Mouse (Mus musculus) spleen, postnatal 14 days (tissue): ENCODE measurements at regions not wholly inside any gene's neighbourhood (a gene's known extent, or its start where the extent isn't known, plus 50 kb on each side); places are given as distances from the start of the nearest gene placed in this dataset.
"Not testable (repeated sequence)": the region's sequence is repeated elsewhere in the genome, so short reads cannot be mapped to it uniquely, and the experiment has no call there.

Source experiments
- DNase-seq, 2 experiments: peaks; one replicate each; pipeline ENCODE4 v3.0.0; 2021 to 2022; ENCODE audit warnings: low spot score in 2 of 2

DNA sequence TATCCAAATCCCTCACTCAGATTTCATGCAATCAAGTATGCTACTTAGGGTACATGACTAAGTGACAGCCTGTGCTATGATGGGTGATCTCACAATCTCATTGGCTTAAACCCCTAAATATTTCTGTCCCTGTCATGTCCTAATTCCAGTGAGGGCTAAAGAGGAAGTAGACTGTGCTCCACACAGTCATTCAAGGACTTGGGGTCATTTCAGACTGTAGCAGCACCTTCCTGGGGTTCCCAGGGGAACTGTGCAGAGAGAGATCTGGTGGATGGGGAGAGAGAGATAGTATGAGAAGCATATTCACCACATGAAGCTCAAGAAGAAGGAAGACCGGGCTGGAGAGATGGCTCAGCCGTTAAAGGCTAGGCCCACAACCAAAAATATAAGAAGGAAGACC is 100.7 kb downstream of the H2al2a start:
- no peak for DNase-seq

DNA sequence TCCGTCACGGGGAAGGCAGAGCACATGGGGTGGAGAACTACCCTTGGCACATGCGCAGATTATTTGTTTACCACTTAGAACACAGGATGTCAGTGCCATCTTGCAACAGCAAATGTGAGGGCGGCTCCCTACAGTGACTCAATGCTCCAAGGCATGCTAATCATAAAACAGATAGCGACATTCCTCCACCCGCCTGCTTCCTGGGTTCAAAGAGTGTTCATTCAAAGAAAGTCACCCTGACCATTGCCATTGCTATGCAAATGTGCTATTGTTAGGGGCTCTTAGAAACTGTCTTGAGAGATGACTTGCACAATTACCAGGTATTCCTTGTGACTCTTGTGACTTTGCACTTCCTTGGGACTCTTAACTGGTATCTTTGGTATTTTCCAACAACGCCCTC is 104.1 kb downstream of the H2al2a start:
- not testable (repeated sequence) for DNase-seq

DNA sequence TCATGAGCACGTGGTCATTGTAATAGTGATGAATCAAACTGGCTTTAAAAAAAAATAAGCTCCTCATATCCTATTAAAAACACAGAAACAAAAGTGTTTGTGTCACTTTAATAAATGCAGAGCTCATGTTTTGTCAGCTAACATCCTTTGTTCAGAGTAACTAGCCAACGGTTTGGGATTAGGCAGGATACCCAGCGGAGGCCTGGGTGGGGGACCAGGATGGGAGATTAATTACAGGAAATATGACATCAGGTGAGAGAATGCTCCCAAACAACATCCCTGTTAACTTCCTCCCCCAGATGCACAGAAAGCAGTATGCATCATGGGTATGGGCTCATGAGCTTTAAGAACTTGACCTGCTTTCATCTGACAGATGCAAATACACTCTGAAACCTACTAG is 109.1 kb downstream of the H2al2a start:
- DNase-seq = no peak

DNA sequence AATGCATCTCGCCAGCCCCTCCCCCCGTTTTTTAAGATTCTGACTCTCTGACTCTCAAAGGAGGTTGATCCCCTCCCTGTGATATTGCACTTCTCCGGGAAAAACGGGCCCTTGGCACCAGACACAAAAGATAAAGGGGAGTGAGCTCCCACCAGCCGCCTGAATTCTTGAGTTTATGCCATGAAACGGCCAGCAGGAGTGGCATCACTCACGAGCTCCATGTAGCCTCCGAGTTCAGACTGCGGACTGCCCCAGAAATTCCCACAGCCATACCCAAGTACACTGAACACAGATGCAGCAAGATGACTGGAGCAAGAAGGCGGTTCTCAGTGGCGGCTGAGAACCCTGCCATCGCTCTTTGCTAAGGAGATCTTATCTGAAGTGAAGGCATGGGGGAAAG is 114.4 kb downstream of the H2al2a start:
- no peak for DNase-seq

DNA sequence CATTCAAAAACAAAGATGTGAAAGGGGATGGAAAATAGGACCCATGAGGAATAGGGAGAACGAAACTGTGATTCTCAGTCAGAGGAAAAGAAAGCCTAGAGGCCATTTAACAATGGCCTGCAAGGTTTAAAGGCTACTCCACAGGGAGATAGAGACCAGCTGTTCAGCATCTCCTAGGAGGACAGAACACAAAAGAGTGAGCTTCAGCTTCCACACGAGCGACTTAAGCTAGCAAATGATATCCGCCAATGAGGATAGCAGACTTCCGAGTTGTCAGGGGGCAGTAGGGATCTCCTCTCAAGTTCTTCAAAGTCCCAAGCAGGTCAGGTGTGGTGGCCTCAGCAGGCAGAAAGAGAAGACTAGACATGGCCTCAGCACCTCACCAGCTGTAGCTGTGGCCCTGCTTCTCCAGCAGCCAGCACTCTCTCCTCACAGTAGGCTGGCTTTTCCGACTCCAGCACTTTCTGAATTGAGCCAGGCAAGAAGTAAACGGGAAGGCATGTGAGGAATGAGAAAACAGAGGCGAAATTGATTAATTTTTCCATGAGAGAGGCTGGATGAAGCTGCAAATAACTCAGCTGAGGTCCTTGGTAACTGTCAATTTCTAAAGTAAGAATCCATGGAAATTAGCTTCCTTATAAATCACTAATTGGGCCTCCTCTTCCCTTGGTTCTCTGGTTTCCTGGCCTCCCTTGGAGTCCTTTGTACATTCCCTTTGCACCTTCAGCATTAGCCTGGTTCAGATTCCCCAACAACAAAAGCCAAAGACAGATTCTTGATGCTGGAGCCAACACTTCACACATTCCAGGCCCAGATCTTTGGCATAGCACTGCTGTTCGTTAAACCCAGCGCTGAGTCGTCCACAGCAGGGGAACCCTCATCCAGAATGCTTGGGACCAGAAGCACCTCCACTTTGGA is 115.7 kb downstream of the H2al2a start:
- no peak for DNase-seq

DNA sequence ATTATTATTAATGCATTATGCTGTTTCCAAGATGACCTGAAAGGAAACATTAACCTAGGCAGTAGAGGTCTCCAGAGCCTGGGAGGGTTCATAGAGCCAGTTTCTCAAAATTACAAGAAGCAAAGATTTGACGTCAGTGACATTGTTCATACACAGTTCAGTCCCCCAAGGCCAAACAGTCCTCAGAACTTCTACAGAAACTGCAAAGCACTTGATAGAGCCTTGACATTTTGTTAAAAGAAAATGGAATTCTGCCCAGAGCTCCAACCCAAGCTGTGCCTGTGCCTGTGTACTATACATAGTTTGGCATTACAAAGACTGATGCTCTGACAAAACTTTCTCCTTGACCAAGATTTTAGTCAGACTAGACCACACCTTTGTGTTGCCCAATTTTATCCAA is 118.9 kb downstream of the H2al2a start:
- DNase-seq = no peak

DNA sequence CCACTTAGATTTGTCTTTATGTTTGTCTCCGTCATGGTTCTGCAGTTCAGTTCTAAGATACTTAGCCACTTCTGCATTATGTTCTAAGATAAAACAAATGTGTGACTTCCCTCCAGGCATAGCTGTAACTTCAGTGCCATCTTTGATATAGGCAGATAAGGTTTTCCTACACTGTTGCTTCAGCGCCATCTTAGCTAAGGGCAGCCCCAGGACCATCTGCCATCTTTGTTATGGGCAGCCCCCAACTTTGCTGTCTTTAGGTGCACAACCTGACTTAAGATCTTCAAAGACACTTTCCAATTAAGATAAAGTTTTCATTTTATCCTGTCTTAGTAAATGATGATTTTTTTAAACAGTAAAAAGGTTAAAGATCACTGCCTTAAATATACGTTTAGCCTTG is 119.8 kb downstream of the H2al2a start:
- DNase-seq = no peak

DNA sequence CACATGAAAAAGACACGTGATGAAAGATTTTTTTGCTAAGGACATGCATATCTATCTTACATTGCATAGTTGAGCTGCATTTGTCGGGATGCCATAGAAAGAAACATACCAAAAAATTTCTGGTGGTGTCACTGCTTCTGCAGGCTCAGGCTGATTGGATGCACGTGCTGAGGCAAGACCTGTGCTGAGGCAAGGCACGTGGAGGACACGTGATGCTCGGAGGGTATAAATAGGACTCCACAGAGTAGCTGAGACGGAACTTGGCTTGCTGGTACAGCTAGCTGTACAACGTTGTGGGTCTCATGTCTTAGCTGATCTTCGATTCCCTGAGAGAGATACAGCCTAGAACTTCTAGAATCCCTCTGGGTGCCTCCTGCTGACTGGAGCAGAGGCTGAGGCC is 120.6 kb downstream of the H2al2a start:
- DNase-seq = no peak

DNA sequence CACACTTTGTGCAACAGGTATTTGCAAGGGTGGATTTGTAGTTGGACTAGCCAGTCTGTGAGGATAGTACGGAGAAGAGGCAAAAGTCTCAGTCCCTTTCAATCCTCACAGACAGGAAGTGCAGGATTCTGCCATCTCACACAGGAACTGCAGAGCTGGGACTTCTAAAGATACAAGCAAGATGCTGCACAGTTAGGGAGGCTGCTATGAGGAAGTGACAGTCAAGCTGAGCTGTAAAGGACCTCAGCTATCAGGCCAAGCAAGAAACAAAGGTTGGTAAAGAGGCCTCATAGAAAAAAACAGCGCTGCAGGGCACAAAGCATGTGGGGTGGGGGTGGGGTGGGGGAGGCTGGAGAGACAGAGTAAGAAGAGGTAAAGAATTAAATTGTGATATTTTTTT is 126.2 kb downstream of the H2al2a start:
- no peak for DNase-seq

DNA sequence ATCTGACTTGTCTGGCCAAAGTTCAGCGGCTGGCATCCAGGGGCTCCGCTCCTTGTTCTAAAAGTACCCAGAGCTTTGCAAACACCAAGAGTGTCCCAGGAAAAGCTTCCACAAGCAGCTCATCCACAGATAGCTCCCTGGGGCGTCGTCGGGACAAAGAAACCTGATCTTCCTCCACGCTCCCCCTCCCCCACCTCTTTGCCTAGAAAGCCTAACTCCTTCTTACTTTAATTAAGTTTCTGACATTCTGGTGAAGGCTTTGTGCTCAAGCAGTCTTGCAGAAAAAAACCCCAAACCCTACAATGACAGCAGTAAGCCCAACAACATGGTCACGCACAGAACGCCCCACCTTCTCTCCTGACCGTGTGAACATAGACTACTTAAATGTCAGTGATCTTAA is 128.6 kb downstream of the H2al2a start:
- no peak for DNase-seq

DNA sequence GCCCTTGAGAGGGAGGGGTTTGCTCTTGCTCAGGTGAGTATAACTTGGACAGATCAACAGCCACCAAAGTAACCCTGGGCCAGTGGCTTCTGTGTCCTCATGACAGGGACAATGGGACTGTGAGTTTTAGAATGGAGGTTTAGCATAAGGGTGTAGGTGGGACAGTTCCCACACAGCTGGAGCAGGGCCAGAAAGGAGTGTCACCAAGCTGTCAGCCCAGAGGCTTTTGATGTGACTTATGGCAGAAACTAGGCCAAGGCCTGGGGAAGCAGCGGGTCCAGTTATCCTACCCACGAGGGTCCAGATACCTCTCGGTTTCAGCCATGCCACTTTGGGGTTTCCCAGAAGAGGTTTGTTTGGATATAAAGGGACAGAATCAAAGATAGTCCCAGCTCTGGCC is 129.4 kb downstream of the H2al2a start:
- no peak for DNase-seq

DNA sequence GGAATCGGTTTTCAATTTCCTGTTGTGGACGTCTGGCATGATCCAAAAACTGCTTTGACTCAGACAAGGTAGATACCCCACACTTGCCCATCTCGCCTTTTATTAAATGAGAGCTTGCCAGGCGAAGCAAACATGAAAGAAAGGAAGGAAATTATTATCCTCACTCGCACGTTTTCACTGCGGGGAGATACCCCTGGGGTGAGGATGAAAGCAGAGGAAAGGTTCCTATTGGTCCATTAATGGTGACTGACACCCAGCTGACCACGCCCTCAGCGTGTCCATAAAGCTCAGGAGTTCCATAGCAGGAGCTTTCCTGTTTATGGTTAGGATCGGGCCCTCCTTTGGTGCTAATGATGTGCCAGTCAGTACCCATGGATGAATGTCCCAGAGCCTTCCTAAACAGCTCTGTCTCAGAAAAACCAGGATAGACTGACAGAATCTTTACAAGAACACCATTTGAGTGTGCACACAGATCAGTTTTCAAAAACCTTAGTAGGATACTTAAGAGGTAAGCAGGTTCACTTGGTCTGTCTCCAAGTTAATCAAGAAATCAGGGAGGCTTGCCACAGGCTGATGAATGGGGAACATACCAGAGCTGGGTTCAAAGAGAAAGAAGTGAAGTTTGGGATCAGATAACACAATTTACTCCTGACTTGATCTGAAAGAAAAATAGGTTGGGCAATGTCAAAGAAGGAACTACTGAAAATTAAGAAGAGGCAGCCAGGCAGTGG is 130.7 kb upstream of the Nebl start:
- no peak for DNase-seq

DNA sequence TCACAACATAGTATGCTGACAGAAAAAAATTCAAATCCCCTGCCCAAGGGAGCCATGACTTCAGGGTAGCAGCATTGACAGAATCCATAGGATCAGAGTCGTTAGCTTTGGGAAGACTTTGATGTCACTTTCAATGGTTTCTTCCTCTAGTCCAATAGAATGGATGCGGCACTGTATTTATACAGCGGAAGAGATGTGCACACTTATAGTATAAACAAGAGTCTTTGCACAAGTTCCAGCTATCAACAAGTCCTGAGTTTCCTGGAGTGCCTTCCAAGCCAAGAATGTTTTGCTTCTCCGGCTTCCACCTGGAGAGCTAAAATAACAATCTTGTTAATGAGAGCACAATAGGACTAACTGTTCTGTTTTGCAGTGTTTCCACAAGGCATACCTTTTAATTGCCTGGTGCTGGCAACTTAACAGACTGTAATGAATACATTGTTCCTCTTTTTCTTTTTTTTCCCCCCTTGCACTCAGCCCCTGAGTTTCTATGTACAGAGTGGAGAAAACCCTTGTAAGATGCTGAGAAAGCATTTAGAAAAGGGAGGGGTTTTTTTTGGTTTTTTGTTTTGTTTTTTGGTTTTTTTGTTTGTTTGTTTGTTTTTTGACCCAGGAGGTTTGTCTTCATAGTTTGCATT is 129.8 kb upstream of the Nebl start:
- no peak for DNase-seq

DNA sequence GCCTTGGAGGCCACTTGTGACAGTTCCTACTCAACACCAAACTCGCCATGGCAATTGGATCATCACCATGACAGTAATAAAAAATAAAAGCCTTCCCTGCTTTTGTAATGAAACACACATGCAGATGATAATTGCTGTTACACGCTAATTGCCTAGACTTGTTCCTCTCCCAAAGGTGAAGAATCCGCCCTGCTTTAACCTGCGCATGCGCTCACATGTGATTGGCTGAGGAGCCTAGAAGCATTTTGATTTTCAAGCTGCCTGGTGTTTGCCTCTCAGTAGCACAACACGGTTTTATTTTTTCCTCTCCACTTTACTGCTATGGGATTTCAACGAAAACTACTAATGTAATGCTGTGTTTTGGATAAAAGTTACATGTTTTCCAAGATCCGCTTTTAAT is 128.0 kb upstream of the Nebl start:
- DNase-seq = no peak

DNA sequence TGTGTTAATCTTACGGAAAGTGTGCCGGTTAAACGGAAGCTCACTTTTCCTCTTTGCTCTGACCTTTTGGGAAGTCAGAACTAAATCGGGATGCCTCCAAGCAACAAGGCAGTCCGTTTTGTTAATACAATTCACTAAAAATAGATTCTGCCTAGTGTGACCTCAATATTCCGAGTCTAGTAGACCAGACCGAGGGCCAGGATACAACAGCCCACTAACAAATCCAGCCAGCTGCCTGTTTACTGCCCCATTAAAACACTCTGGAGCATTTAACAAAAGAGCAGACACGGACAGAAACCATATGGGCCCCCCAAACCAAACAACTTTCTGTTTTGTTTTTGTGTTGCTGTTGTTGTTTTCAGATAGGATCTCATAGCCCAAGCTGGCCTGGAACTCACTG is 127.1 kb upstream of the Nebl start:
- DNase-seq = no peak

DNA sequence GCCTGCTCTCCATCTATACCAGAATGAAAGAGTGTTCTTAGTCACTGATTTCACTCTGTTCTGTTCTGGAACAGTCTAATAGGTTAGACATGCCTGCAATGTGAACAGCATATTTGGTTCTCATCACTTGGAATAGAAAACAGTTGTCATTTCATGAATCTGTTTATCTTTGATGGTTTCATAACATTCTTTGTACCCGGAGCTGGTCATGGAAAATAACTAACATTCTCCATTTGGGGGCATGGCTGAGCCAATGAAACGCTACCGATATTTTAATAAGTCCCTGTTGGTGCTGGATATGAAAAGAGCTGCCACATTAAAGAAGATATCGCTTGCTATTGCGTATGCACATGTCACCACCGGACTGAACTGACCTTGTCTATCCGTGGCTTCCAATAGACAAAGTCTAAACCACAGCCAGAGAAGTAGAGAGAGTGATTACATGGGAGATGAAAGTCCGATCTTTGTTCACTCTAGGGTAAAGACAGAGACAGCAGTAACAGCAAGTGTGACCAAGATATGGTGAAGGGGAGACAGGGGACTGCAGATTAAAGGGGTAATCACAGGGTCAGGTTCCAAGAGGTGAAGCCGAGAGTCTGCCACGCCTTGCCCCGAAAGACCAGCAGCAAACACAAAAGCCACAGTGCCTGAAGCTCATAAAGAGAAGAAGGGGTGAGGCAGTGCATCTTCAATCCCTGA is 124.5 kb upstream of the Nebl start:
- DNase-seq = no peak

DNA sequence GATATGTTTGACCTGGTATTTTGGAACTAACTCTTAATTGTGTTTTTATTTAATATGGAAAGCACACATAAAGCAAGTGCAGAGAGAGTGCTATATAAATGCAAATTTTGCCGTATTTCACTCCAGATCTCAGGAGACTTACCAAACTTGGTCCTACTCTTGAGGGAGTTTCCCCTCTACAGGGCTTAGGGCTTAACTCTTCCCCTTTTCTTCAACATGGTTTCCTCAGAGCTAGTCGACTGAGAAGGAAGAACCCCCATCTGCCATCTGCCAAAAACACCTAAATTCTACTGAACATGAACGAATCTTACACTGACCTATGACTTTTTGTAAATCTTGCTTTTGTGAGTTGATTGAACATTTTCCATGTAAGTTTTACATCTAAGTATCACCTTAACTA is 122.8 kb upstream of the Nebl start:
- no peak for DNase-seq

DNA sequence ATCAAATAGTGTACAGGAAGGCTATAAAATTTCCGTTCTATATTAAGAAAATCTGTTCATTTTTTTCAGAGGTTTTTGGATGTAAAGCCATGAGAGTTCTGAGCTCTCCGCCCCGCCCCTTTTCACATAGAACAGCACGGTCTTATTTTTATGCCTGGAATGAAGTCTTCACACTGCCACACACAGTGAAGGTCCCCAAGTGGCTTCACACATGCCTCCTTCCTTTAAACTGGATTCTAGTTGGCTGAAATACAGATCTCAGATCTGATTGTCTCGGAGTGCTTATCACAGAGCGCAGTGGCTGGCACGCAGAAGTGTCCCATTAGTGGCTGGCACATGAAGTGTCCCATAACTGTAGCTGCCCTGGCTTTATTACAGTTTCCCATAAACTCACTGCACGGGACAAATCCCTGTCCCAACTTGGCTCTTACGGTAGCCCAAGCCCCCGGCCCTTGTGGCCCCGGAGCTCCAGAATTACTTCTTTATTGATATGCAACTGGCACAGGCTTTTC is 122.3 kb upstream of the Nebl start:
- no peak for DNase-seq

DNA sequence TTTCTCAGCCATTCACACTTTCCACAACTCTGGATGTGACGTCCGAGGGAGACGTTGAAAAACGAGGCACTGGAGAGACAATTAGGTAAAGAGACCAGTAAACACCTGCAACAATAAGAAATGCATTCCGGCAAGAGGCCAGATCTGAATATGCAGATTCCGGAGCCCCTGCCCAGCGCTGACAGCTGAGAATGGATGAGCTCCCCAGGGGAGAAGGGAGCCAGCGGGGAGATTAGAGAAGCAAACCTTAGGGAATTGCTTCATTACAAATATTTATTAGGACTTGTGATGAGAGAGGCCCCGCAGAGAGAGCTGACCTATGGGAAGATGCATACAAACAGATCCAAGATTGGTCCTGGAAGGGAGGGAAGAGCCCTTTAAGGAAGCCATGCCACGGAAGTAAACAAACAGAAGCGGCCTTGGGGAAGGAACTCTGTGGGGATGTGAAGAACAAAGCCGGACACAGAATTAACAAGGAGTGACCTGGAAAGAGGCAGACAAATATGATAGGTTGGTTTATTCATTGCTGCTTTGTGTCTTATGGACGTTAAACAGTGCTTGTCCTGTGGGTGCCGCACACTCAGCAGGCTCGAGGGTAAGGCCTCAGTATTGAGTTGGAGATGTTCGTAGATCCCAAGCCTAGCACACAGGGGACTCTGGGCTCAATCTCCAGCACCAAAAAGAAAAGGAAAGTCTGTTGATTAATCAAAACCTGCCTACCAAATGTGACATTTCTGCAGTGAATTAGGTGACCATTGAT is 121.7 kb upstream of the Nebl start:
- no peak for DNase-seq

DNA sequence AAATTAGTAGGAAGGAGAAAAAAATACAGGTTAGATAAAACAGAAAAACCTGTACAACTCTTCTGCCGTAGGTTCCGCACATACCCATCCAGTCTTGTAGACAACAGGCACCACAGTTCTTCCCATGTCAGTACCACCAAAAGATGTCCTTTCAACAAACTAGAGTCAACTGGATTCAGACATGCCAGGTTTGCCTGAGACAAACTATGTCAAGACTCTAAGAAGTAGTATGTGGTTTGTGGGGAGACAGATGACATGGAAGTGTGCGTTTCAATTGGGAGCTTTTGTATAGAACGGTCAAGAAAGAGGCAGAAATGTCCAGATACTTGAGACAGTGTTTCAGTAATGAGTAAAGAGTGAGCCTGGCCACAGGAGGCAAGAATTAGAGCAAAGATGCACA is 119.5 kb upstream of the Nebl start:
- no peak for DNase-seq

DNA sequence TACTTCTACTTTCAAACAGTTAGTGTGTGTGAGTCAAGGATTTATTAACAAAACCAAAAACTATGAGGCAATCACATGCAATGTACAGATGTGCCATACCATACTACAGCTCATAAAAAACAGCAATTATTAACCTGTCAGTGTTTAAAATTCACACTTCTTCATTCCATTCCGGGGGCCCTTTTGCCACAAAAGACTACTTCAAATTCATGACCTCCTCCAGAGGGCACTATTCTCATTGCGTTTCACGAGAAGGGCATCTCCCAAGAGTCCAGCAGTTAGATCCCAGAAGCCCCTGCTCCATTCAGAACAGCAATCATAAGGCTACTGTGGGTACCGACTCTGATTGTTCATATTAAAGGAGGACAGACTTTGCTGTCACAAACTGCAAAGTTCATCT is 118.0 kb upstream of the Nebl start:
- DNase-seq = no peak
